Mouse (Mus musculus): ENCODE measurements at regions not wholly inside any gene's neighbourhood (a gene's known extent, or its start where the extent isn't known, plus 50 kb on each side); places are given as distances from the start of the nearest gene placed in this dataset.

- Histone ChIP-seq H3K27ac (ENCODE audit: control insufficient read depth, insufficient read depth, low read depth, low read length) (no peak overlapping the region), H3K4me1 (ENCODE audit: control insufficient read depth, insufficient read depth, low read length) (no peaks in the 10 kb centered on the region), H3K27me3 (ENCODE audit: control insufficient read depth, insufficient read depth, low read length) (no peaks in the 10 kb centered on the region), H3K36me3 (ENCODE audit: control insufficient read depth, insufficient read depth, low read length) (no peaks in the 10 kb centered on the region), H3K4me3 (ENCODE audit: control insufficient read depth, low read depth, low read length) (no peak overlapping the region)
- TF ChIP-seq CTCF (IDR thresholded peaks at IDR 0.05; ENCODE audit: control insufficient read depth, insufficient read depth, insufficient replicate concordance, low read depth, low read length) (no peak), POLR2A (IDR thresholded peaks at IDR 0.05; ENCODE audit: control insufficient read depth, low read depth, low read length) (no peak)
Measured at GRCm38 (mm10) chr17:65170691-65171090, 334.8 kb upstream of the 4930583I09Rik start.

GRCm38 (mm10) chr17:65169981-65170617 is 334.2 kb upstream of the 4930583I09Rik start:
- Histone ChIP-seq H3K27me3 (ENCODE audit: control insufficient read depth, insufficient read depth, low read length) (no peaks in the 10 kb centered on the region), H3K27ac (ENCODE audit: control insufficient read depth, insufficient read depth, low read depth, low read length) (no peak overlapping the region), H3K36me3 (ENCODE audit: control insufficient read depth, insufficient read depth, low read length) (no peaks in the 10 kb centered on the region), H3K4me3 (ENCODE audit: control insufficient read depth, low read depth, low read length) (no peak overlapping the region), H3K4me1 (ENCODE audit: control insufficient read depth, insufficient read depth, low read length) (no peaks in the 10 kb centered on the region)
- TF ChIP-seq CTCF (IDR thresholded peaks at IDR 0.05; ENCODE audit: control insufficient read depth, insufficient read depth, insufficient replicate concordance, low read depth, low read length) (no peak), POLR2A (IDR thresholded peaks at IDR 0.05; ENCODE audit: control insufficient read depth, low read depth, low read length) (no peak)

- TF ChIP-seq CTCF (IDR thresholded peaks at IDR 0.05; ENCODE audit: control insufficient read depth, insufficient read depth, insufficient replicate concordance, low read depth, low read length): no peak
- TF ChIP-seq POLR2A (IDR thresholded peaks at IDR 0.05; ENCODE audit: control insufficient read depth, low read depth, low read length): no peak
- Histone ChIP-seq H3K36me3 (ENCODE audit: control insufficient read depth, insufficient read depth, low read length) (no peaks in the 10 kb centered on the region), H3K27ac (ENCODE audit: control insufficient read depth, insufficient read depth, low read depth, low read length) (no peak overlapping the region), H3K4me1 (ENCODE audit: control insufficient read depth, insufficient read depth, low read length) (no peaks in the 10 kb centered on the region), H3K4me3 (ENCODE audit: control insufficient read depth, low read depth, low read length) (no peak overlapping the region), H3K27me3 (ENCODE audit: control insufficient read depth, insufficient read depth, low read length) (no peaks in the 10 kb centered on the region)
Measured at GRCm38 (mm10) chr17:65146376-65146775, 310.5 kb upstream of the 4930583I09Rik start.

GRCm38 (mm10) chr17:65114651-65115050 is 278.8 kb upstream of the 4930583I09Rik start:
- Histone ChIP-seq H3K27me3 (ENCODE audit: control insufficient read depth, insufficient read depth, low read length) (no peaks in the 10 kb centered on the region), H3K27ac (ENCODE audit: control insufficient read depth, insufficient read depth, low read depth, low read length) (no peak overlapping the region), H3K4me1 (ENCODE audit: control insufficient read depth, insufficient read depth, low read length) (no peaks in the 10 kb centered on the region), H3K4me3 (ENCODE audit: control insufficient read depth, low read depth, low read length) (no peak overlapping the region), H3K36me3 (ENCODE audit: control insufficient read depth, insufficient read depth, low read length) (no peaks in the 10 kb centered on the region)
- TF ChIP-seq POLR2A (IDR thresholded peaks at IDR 0.05; ENCODE audit: control insufficient read depth, low read depth, low read length): no peak
- TF ChIP-seq CTCF (IDR thresholded peaks at IDR 0.05; ENCODE audit: control insufficient read depth, insufficient read depth, insufficient replicate concordance, low read depth, low read length): no peak

GRCm38 (mm10) chr17:65113121-65113520 is 277.2 kb upstream of the 4930583I09Rik start:
- no peak overlapping the region for H3K27ac ChIP-seq (ENCODE audit: control insufficient read depth, insufficient read depth, low read depth, low read length)
- H3K4me1 ChIP-seq (ENCODE audit: control insufficient read depth, insufficient read depth, low read length): no peaks in the 10 kb centered on the region
- TF ChIP-seq POLR2A (IDR thresholded peaks at IDR 0.05; ENCODE audit: control insufficient read depth, low read depth, low read length) (no peak), CTCF (IDR thresholded peaks at IDR 0.05; ENCODE audit: control insufficient read depth, insufficient read depth, insufficient replicate concordance, low read depth, low read length) (no peak)
- H3K4me3 ChIP-seq (ENCODE audit: control insufficient read depth, low read depth, low read length): no peak overlapping the region
- H3K36me3 ChIP-seq (ENCODE audit: control insufficient read depth, insufficient read depth, low read length): no peaks in the 10 kb centered on the region
- H3K27me3 ChIP-seq (ENCODE audit: control insufficient read depth, insufficient read depth, low read length): no peaks in the 10 kb centered on the region

GRCm38 (mm10) chr17:65105622-65106021 is 269.8 kb upstream of the 4930583I09Rik start:
- Histone ChIP-seq H3K36me3 (ENCODE audit: control insufficient read depth, insufficient read depth, low read length) (no peaks in the 10 kb centered on the region), H3K27ac (ENCODE audit: control insufficient read depth, insufficient read depth, low read depth, low read length) (no peak overlapping the region), H3K27me3 (ENCODE audit: control insufficient read depth, insufficient read depth, low read length) (no peaks in the 10 kb centered on the region), H3K4me1 (ENCODE audit: control insufficient read depth, insufficient read depth, low read length) (no peaks in the 10 kb centered on the region), H3K4me3 (ENCODE audit: control insufficient read depth, low read depth, low read length) (no peak overlapping the region)
- no peak for TF ChIP-seq CTCF (IDR thresholded peaks at IDR 0.05; ENCODE audit: control insufficient read depth, insufficient read depth, insufficient replicate concordance, low read depth, low read length)
- no peak for TF ChIP-seq POLR2A (IDR thresholded peaks at IDR 0.05; ENCODE audit: control insufficient read depth, low read depth, low read length)

GRCm38 (mm10) chr17:65101157-65101556 is 265.3 kb upstream of the 4930583I09Rik start:
- H3K27me3 ChIP-seq (ENCODE audit: control insufficient read depth, insufficient read depth, low read length): no peaks in the 10 kb centered on the region
- H3K36me3 ChIP-seq (ENCODE audit: control insufficient read depth, insufficient read depth, low read length): no peaks in the 10 kb centered on the region
- no peak overlapping the region for H3K27ac ChIP-seq (ENCODE audit: control insufficient read depth, insufficient read depth, low read depth, low read length)
- TF ChIP-seq POLR2A (IDR thresholded peaks at IDR 0.05; ENCODE audit: control insufficient read depth, low read depth, low read length): no peak
- TF ChIP-seq CTCF (IDR thresholded peaks at IDR 0.05; ENCODE audit: control insufficient read depth, insufficient read depth, insufficient replicate concordance, low read depth, low read length): no peak
- H3K4me3 ChIP-seq (ENCODE audit: control insufficient read depth, low read depth, low read length): no peak overlapping the region
- H3K4me1 ChIP-seq (ENCODE audit: control insufficient read depth, insufficient read depth, low read length): no peaks in the 10 kb centered on the region
